Mouse (Mus musculus) heart, embryonic 14.5 days (tissue): ENCODE results near the gene Arf4. TPM values are rescaled to one million over a fixed set of nuclear protein-coding genes. Genes with fewer than 3 reads are reported as not detected.
"Not testable (repeated sequence)": the region's sequence is repeated elsewhere in the genome, so short reads cannot be mapped to it uniquely, and the experiment has no call there.

Experiments used
- ATAC-seq: fragments of 200-750 bp; cut with Nextera tagmentation; 2 replicates; pipeline ENCODE4 v1.8.0; 2017; ENCODE audit warnings: low read depth, moderate TSS enrichment; ENCODE audit not compliant: insufficient number of reproducible peaks, insufficient read depth, low FRiP score
- H3K27ac ChIP-seq, 2 experiments: fragments of 200-500 bp in 1 of 2; fragments of 300-500 bp in 1 of 2; sonication (generic) in 1 of 2; replicated peaks in 1 of 2; 2 replicates each; pipeline ENCODE4 v1.5.1; 2012 to 2014; ENCODE audit warnings: low read depth in 2 of 2, low read length in 2 of 2, control low read depth in 1 of 2, mild to moderate bottlenecking in 1 of 2, mixed read lengths in 1 of 2; ENCODE audit not compliant: control insufficient read depth in 1 of 2, insufficient read depth in 1 of 2
- H3K27me3 ChIP-seq: fragments of 300-500 bp; sonication (generic); 2 replicates; pipeline ENCODE4 v1.6.1; 2014; ENCODE audit warnings: mild to moderate bottlenecking, low read length, control low read depth; ENCODE audit not compliant: control insufficient read depth, insufficient read depth
- H3K36me3 ChIP-seq: fragments of 300-500 bp; sonication (generic); 2 replicates; pipeline ENCODE4 v1.6.1; 2014; ENCODE audit warnings: mild to moderate bottlenecking, control low read depth, low read length, mixed read lengths; ENCODE audit not compliant: control insufficient read depth, insufficient read depth
- H3K4me1 ChIP-seq, 2 experiments: fragments of 200-500 bp in 1 of 2; fragments of 300-500 bp in 1 of 2; sonication (generic) in 1 of 2; 2 replicates each; pipeline ENCODE4 v1.6.1; 2012 to 2014; ENCODE audit warnings: low read length in 2 of 2, control low read depth in 1 of 2, mixed read lengths in 1 of 2; ENCODE audit not compliant: control insufficient read depth in 2 of 2, insufficient read depth in 2 of 2
- H3K4me2 ChIP-seq: fragments of 300-500 bp; sonication (generic); 2 replicates; pipeline ENCODE4 v1.6.1; 2014; ENCODE audit warnings: mild to moderate bottlenecking, low read length
- H3K4me3 ChIP-seq, 2 experiments: fragments of 200-500 bp in 1 of 2; fragments of 300-500 bp in 1 of 2; sonication (generic) in 1 of 2; 2 replicates each; pipeline ENCODE4 v1.5.1; 2012 to 2014; ENCODE audit warnings: low read length in 2 of 2, mild to moderate bottlenecking in 2 of 2, control low read depth in 1 of 2, low read depth in 1 of 2, moderate library complexity in 1 of 2; ENCODE audit not compliant: control insufficient read depth in 1 of 2, insufficient read depth in 1 of 2
- H3K9ac ChIP-seq: fragments of 300-500 bp; sonication (generic); 2 replicates; pipeline ENCODE4 v1.6.1; 2014; ENCODE audit warnings: mild to moderate bottlenecking, low read length
- H3K9me3 ChIP-seq: fragments of 300-500 bp; sonication (generic); 2 replicates; pipeline ENCODE4 v1.6.1; 2016; ENCODE audit warnings: low read length, control low read depth; ENCODE audit not compliant: control insufficient read depth
- WGBS: fragments of 180-500 bp; shearing (Covaris S2); extraction: QIAGEN DNeasy Blood & Tissue Kit; methylation state at CpG from one replicate; pipeline ENCODE4 v1.1.7; 2014; 5-methylcytosine and 5-hydroxymethylcytosine counted together
- polyA plus RNA-seq: library from polyadenylated mRNA; unstranded; fragments of >200 nt; fragmentation: Nextera tagmentation; extraction: Ambion mirVana; gene quantifications from 2 replicates; pipeline ENCODE4 v1.2.1, GENCODE M21; 2014

The Arf4 gene
- polyA plus RNA-seq, 1 experiment from 2014 or later: 444 TPM

GRCm38 (mm10) chr14:26674476-26675169 lies 36.7 kb downstream of the Arf4 start:
- not testable (repeated sequence) for ATAC-seq

GRCm38 (mm10) chr14:26675371-26675770 lies 37.5 kb downstream of the Arf4 start:
- ATAC-seq: no peak
- H3K27me3 ChIP-seq: no peaks in the 10 kb centered on the region
- peak overlapping the region; percentile 38 for H3K4me2 ChIP-seq
- no peak overlapping the region for H3K4me3 ChIP-seq
- H3K9me3 ChIP-seq: no peaks in the 10 kb centered on the region
- H3K36me3 ChIP-seq: no peaks in the 10 kb centered on the region
- peaks cover 0 to 4% of the 10 kb centered on the region in 2 experiments; a peak in 2 of 4 replicates for H3K4me1 ChIP-seq
- WGBS: 14% methylated on average over 12 of the region's 12 CpGs
- H3K27ac ChIP-seq: no peak overlapping the region
- peak overlapping the region; percentile 25; the same call in 1 of the 2 replicates for H3K9ac ChIP-seq

More at GRCm38 (mm10) chr14:26674476-26675169, 36.7 kb downstream of the Arf4 start:
- H3K4me2 ChIP-seq, H3K27ac ChIP-seq, H3K36me3 ChIP-seq, H3K4me3 ChIP-seq, H3K9me3 ChIP-seq, H3K9ac ChIP-seq, H3K4me1 ChIP-seq, H3K27me3 ChIP-seq: not testable (repeated sequence)
- WGBS: 86% methylated on average over 2 of the region's 2 CpGs

GRCm38 (mm10) chr14:26675791-26676190 lies 37.9 kb downstream of the Arf4 start:
- no peak for ATAC-seq
- H3K4me2 ChIP-seq: peak overlapping the region; percentile 38
- H3K4me3 ChIP-seq: no peak overlapping the region
- no peaks in the 10 kb centered on the region for H3K36me3 ChIP-seq
- H3K9me3 ChIP-seq: no peaks in the 10 kb centered on the region
- H3K9ac ChIP-seq: peak overlapping the region; percentile 25; the same call in 1 of the 2 replicates
- no peaks in the 10 kb centered on the region for H3K27me3 ChIP-seq
- no peaks in the 10 kb centered on the region for H3K4me1 ChIP-seq
- no peak overlapping the region for H3K27ac ChIP-seq
- WGBS: 63% methylated on average over 5 of the region's 5 CpGs

GRCm38 (mm10) chr14:26690727-26691126 lies 52.9 kb downstream of the Arf4 start:
- WGBS: 7% methylated on average over 2 of the region's 2 CpGs
- peak; percentile 56; the same call in 1 of the 2 replicates for ATAC-seq
- Histone ChIP-seq H3K4me2 (peak overlapping the region; percentile 34), H3K9ac (peak overlapping the region; percentile 32; the same call in 1 of the 2 replicates), H3K4me1 (no peaks in the 10 kb centered on the region; a peak in 1 of 4 replicates), H3K27me3 (no peaks in the 10 kb centered on the region), H3K9me3 (no peaks in the 10 kb centered on the region; the same call in 1 of the 2 replicates), H3K27ac (peak overlapping the region; percentile 84 to 90), H3K36me3 (no peaks in the 10 kb centered on the region), H3K4me3 (no peak overlapping the region)

- WGBS: 43% methylated on average over 2 of the region's 2 CpGs
- Histone ChIP-seq H3K36me3 (no peaks in the 10 kb centered on the region), H3K27ac (peak overlapping the region; percentile 45 to 84; a peak in 1 of 4 replicates), H3K4me3 (no peak overlapping the region), H3K9ac (no peak overlapping the region), H3K9me3 (no peaks in the 10 kb centered on the region; the same call in 1 of the 2 replicates), H3K4me1 (no peaks in the 10 kb centered on the region; a peak in 1 of 4 replicates), H3K4me2 (no peak overlapping the region), H3K27me3 (no peaks in the 10 kb centered on the region)
- ATAC-seq: no peak
Measured at GRCm38 (mm10) chr14:26691363-26691762, 53.5 kb downstream of the Arf4 start.

- H3K9me3 ChIP-seq: no peaks in the 10 kb centered on the region; the same call in 1 of the 2 replicates
- no peak for ATAC-seq
- WGBS: 89% methylated on average over 3 of the region's 3 CpGs
- H3K4me1 ChIP-seq: no peaks in the 10 kb centered on the region; a peak in 1 of 4 replicates
- no peaks in the 10 kb centered on the region for H3K36me3 ChIP-seq
- H3K4me2 ChIP-seq: no peak within 1 kb of the TSS
- H3K27me3 ChIP-seq: no peaks in the 10 kb centered on the region
- H3K27ac ChIP-seq: no peak within 1 kb of the TSS
- H3K9ac ChIP-seq: no peak within 1 kb of the TSS
- no peak within 1 kb of the TSS for H3K4me3 ChIP-seq
Measured at GRCm38 (mm10) chr14:26692974-26693373, 55.1 kb downstream of the Arf4 start, which contains the start of gene Dnah12. TSS of gene Dnah12 (plus strand) at chr14:26693274.

- no peak overlapping the region for H3K4me3 ChIP-seq
- no peak for ATAC-seq
- no peaks in the 10 kb centered on the region for H3K27me3 ChIP-seq
- no peaks in the 10 kb centered on the region for H3K36me3 ChIP-seq
- no peak overlapping the region for H3K9ac ChIP-seq
- no peaks in the 10 kb centered on the region for H3K9me3 ChIP-seq
- H3K4me2 ChIP-seq: no peak overlapping the region
- H3K27ac ChIP-seq: no peak overlapping the region
- H3K4me1 ChIP-seq: no peaks in the 10 kb centered on the region
Measured at GRCm38 (mm10) chr14:26697912-26698311, 60.0 kb downstream of the Arf4 start.
